Mouse (Mus musculus): Measurements from ENCODE around the gene Carnmt1.

DNA sequence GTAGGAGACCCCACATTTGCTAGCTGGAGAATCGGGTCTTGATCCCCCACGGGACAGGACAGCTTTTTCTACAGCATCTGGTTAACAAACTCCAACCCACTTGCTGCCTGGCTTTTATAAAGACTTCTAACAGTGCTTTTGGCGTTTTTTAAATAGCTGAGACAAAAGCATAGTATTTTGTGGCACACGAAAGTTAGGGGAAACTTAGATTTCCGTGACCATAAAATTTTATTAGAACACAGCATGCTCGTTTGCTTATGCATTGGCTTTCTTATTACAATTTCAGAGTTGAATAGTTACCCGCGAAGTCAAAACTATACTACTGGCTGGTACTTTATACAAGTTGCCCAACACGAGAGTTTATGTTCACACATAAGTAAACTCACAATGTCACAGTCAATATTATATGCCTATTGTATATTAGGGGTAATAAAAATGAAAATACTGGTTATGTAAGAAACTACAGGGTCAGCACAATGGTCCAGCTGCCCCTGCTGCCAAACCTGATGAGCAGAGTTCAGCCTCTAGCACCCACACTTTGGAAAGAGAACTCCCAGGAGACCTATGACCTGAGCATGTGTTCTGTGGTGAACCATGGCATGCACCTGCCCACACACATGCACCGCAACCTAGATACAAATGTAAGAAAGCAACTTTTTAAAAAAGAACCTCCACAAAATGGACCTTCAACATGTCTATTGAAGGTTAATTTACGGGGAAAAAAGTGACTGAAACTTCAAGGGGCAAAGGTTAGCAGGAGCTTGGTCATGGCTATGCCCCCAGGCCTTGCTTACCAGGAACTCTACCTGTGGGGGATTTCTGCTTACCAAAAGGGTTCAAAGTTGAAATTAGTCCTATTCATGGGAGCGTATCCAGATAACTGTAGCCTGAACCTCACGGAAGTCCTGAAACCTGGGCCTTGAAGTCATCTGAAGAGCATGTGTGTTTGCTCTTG, 38.1 kb upstream of the Carnmt1 start:
- TF ChIP-seq CTCF (IDR thresholded peaks at IDR 0.05; ENCODE audit: insufficient read depth, low read depth, low read length) (no peak), POLR2A (IDR thresholded peaks at IDR 0.05; ENCODE audit: insufficient read depth, low read depth, low read length) (no peak)
